Mouse (Mus musculus): ENCODE measurements around the gene Vamp4. TPM values are rescaled to one million over a fixed set of nuclear protein-coding genes. Genes with fewer than 3 reads are reported as not detected.

Gene Vamp4
- total RNA-seq, 1 experiment = 7.3 TPM

DNA sequence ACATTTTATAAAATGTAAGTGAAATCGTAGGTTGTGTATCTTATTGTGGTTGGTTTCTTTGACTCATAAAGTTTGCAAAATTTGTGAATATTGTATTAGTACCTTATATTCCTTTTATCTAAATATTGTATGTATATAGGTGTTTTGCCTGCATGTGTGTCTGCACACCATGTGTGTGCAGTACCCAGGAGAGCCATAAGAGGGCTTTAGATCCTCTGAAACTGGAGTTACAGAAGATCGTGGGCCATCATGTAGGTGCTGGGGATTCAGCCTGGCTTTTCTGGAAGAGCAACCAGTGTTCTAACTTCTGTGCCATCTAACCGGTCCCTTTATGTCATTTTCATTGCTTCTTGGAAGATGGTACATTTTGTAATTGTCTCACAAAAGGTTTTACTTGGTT is 4.8 kb downstream of the Vamp4 start:
- H3K27ac ChIP-seq (ENCODE audit: insufficient read depth, low read depth, low read length, poor library complexity, severe bottlenecking) = no peak overlapping the region
- DNase-seq (ENCODE audit: low read depth, low spot score) = no peak
- H3K4me3 ChIP-seq (ENCODE audit: insufficient read depth in 1 of 2, low read depth in 1 of 2, low read length in 2 of 2, poor library complexity in 1 of 2, severe bottlenecking in 1 of 2) = no peak overlapping the region
- in situ Hi-C loops (cut with MboI; ENCODE audit: low sequenced_read_pairs in 2 of 2, unreplicated experiment in 2 of 2) = no loop called here
- H3K36me3 ChIP-seq (ENCODE audit: control insufficient read depth, insufficient read depth, low read length, poor library complexity, severe bottlenecking) = no peaks in the 10 kb centered on the region
- TF ChIP-seq ZC3H11A (IDR thresholded peaks at IDR 0.05; ENCODE audit: borderline replicate concordance, low read depth, low read length) (no peak), MAFK (IDR thresholded peaks at IDR 0.05; ENCODE audit: insufficient read depth, low read depth, low read length) (no peak), ZNF384 (IDR thresholded peaks at IDR 0.05; ENCODE audit: low read depth, low read length) (no peak), CHD2 (IDR thresholded peaks at IDR 0.05; ENCODE audit: low read depth, low read length) (no peak), HCFC1 (IDR thresholded peaks at IDR 0.05; ENCODE audit: borderline replicate concordance, insufficient read depth, low read length) (no peak)
- no peaks in the 10 kb centered on the region for H3K4me1 ChIP-seq (ENCODE audit: control insufficient read depth in 2 of 2, insufficient read depth in 2 of 2, low read length in 2 of 2, poor library complexity in 1 of 2)
- no peaks in the 10 kb centered on the region for H3K9me3 ChIP-seq (ENCODE audit: control insufficient read depth, insufficient read depth, low read depth, low read length)
- no peak overlapping the region for H3K9ac ChIP-seq (ENCODE audit: insufficient read depth, low read depth, low read length, poor library complexity, severe bottlenecking)

GRCm38 (mm10) chr1:162582884-162583283 is 12.6 kb downstream of the Vamp4 start:
- Histone ChIP-seq H3K9ac (ENCODE audit: insufficient read depth, low read depth, low read length, poor library complexity, severe bottlenecking) (no peak overlapping the region), H3K4me3 (ENCODE audit: insufficient read depth in 1 of 2, low read depth in 1 of 2, low read length in 2 of 2, poor library complexity in 1 of 2, severe bottlenecking in 1 of 2) (no peak overlapping the region), H3K36me3 (ENCODE audit: control insufficient read depth, insufficient read depth, low read length, poor library complexity, severe bottlenecking) (no peaks in the 10 kb centered on the region), H3K4me1 (ENCODE audit: control insufficient read depth in 2 of 2, insufficient read depth in 2 of 2, low read length in 2 of 2, poor library complexity in 1 of 2) (no peaks in the 10 kb centered on the region), H3K9me3 (ENCODE audit: control insufficient read depth, insufficient read depth, low read depth, low read length) (no peaks in the 10 kb centered on the region), H3K27ac (ENCODE audit: insufficient read depth, low read depth, low read length, poor library complexity, severe bottlenecking) (no peak overlapping the region)
- in situ Hi-C loops (cut with MboI; ENCODE audit: low sequenced_read_pairs in 2 of 2, unreplicated experiment in 2 of 2) = no loop called here
- TF ChIP-seq ZNF384 (IDR thresholded peaks at IDR 0.05; ENCODE audit: low read depth, low read length) (peak; percentile 70), CHD2 (IDR thresholded peaks at IDR 0.05; ENCODE audit: low read depth, low read length) (no peak)
- no peak for DNase-seq (ENCODE audit: low read depth, low spot score)

DNA sequence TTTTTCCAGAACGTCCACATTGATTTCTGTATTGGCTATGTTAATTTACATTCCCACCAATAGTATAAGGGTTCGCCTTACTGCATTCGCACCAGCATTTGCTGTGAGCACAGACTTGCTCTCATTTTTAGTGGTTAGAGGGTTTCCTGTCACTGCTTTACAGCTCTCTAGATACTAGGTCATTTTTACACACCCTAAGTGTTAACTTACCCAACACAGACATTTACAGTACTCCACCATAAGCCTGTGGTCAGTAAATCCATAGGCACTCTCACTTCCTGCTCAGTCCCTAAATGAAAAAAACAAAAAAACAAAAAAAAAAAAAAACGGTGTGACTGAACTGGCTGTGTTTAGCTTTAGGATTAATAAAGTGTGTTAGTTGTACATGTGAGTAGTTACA is 16.0 kb downstream of the Vamp4 start:
- H3K27ac ChIP-seq (ENCODE audit: insufficient read depth, low read depth, low read length, poor library complexity, severe bottlenecking) = no peak overlapping the region
- H3K4me1 ChIP-seq (ENCODE audit: control insufficient read depth in 2 of 2, insufficient read depth in 2 of 2, low read length in 2 of 2, poor library complexity in 1 of 2) = peaks cover 2 to 6% of the 10 kb centered on the region in 2 experiments; a peak in 1 of 4 replicates
- no peak overlapping the region for H3K4me3 ChIP-seq (ENCODE audit: insufficient read depth in 1 of 2, low read depth in 1 of 2, low read length in 2 of 2, poor library complexity in 1 of 2, severe bottlenecking in 1 of 2)
- H3K9ac ChIP-seq (ENCODE audit: insufficient read depth, low read depth, low read length, poor library complexity, severe bottlenecking) = no peak overlapping the region
- TF ChIP-seq ZC3H11A (IDR thresholded peaks at IDR 0.05; ENCODE audit: borderline replicate concordance, low read depth, low read length) (no peak), MAFK (IDR thresholded peaks at IDR 0.05; ENCODE audit: insufficient read depth, low read depth, low read length) (no peak), CHD2 (IDR thresholded peaks at IDR 0.05; ENCODE audit: low read depth, low read length) (no peak), ZNF384 (IDR thresholded peaks at IDR 0.05; ENCODE audit: low read depth, low read length) (no peak), HCFC1 (IDR thresholded peaks at IDR 0.05; ENCODE audit: borderline replicate concordance, insufficient read depth, low read length) (no peak)
- H3K9me3 ChIP-seq (ENCODE audit: control insufficient read depth, insufficient read depth, low read depth, low read length) = no peaks in the 10 kb centered on the region
- DNase-seq (ENCODE audit: low read depth, low spot score) = no peak
- in situ Hi-C loops (cut with MboI; ENCODE audit: low sequenced_read_pairs in 2 of 2, unreplicated experiment in 2 of 2) = no loop called here
- H3K36me3 ChIP-seq (ENCODE audit: control insufficient read depth, insufficient read depth, low read length, poor library complexity, severe bottlenecking) = no peaks in the 10 kb centered on the region

GRCm38 (mm10) chr1:162588606-162589005 is 18.3 kb downstream of the Vamp4 start:
- H3K36me3 ChIP-seq (ENCODE audit: control insufficient read depth, insufficient read depth, low read length, poor library complexity, severe bottlenecking) = no peaks in the 10 kb centered on the region
- no peak overlapping the region for H3K27ac ChIP-seq (ENCODE audit: insufficient read depth, low read depth, low read length, poor library complexity, severe bottlenecking)
- peaks cover 2 to 6% of the 10 kb centered on the region in 2 experiments; a peak in 1 of 4 replicates for H3K4me1 ChIP-seq (ENCODE audit: control insufficient read depth in 2 of 2, insufficient read depth in 2 of 2, low read length in 2 of 2, poor library complexity in 1 of 2)
- no peaks in the 10 kb centered on the region for H3K9me3 ChIP-seq (ENCODE audit: control insufficient read depth, insufficient read depth, low read depth, low read length)
- H3K4me3 ChIP-seq (ENCODE audit: insufficient read depth in 1 of 2, low read depth in 1 of 2, low read length in 2 of 2, poor library complexity in 1 of 2, severe bottlenecking in 1 of 2) = no peak overlapping the region
- in situ Hi-C loops (cut with MboI; ENCODE audit: low sequenced_read_pairs in 2 of 2, unreplicated experiment in 2 of 2) = no loop called here
- DNase-seq (ENCODE audit: low read depth, low spot score) = no peak
- no peak overlapping the region for H3K9ac ChIP-seq (ENCODE audit: insufficient read depth, low read depth, low read length, poor library complexity, severe bottlenecking)
- TF ChIP-seq CHD2 (IDR thresholded peaks at IDR 0.05; ENCODE audit: low read depth, low read length) (no peak), MAFK (IDR thresholded peaks at IDR 0.05; ENCODE audit: insufficient read depth, low read depth, low read length) (no peak), ZC3H11A (IDR thresholded peaks at IDR 0.05; ENCODE audit: borderline replicate concordance, low read depth, low read length) (no peak), ZNF384 (IDR thresholded peaks at IDR 0.05; ENCODE audit: low read depth, low read length) (no peak), HCFC1 (IDR thresholded peaks at IDR 0.05; ENCODE audit: borderline replicate concordance, insufficient read depth, low read length) (no peak)

DNA sequence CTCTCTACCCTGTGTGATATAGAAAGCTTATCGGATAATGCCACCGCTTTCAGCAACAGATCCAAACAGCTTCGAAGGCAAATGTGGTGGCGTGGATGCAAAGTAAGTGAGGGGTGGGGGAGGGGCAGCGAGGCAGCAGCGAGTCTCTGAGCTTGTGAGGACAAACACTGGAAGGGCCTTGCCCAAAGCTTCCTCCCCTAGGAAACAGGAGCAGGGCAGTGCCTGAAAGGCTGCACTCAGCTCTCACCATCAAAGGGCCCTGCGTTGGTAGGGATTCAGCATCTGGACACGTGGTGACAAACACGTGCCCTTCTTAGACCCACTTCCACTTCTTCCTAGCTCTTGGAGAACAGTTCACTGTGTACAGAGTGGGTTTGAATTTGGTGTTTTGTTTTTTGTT is 19.1 kb downstream of the Vamp4 start:
- Histone ChIP-seq H3K4me3 (ENCODE audit: insufficient read depth in 1 of 2, low read depth in 1 of 2, low read length in 2 of 2, poor library complexity in 1 of 2, severe bottlenecking in 1 of 2) (no peak overlapping the region), H3K36me3 (ENCODE audit: control insufficient read depth, insufficient read depth, low read length, poor library complexity, severe bottlenecking) (no peaks in the 10 kb centered on the region), H3K9me3 (ENCODE audit: control insufficient read depth, insufficient read depth, low read depth, low read length) (no peaks in the 10 kb centered on the region), H3K9ac (ENCODE audit: insufficient read depth, low read depth, low read length, poor library complexity, severe bottlenecking) (no peak overlapping the region), H3K4me1 (ENCODE audit: control insufficient read depth in 2 of 2, insufficient read depth in 2 of 2, low read length in 2 of 2, poor library complexity in 1 of 2) (peaks cover 2 to 6% of the 10 kb centered on the region in 2 experiments; a peak in 1 of 4 replicates), H3K27ac (ENCODE audit: insufficient read depth, low read depth, low read length, poor library complexity, severe bottlenecking) (no peak overlapping the region)
- in situ Hi-C loops (cut with MboI; ENCODE audit: low sequenced_read_pairs in 2 of 2, unreplicated experiment in 2 of 2) = no loop called here
- no peak for TF ChIP-seq MAFK (IDR thresholded peaks at IDR 0.05; ENCODE audit: insufficient read depth, low read depth, low read length)
- no peak for TF ChIP-seq CHD2 (IDR thresholded peaks at IDR 0.05; ENCODE audit: low read depth, low read length)
- TF ChIP-seq ZC3H11A (IDR thresholded peaks at IDR 0.05; ENCODE audit: borderline replicate concordance, low read depth, low read length) = no peak
- no peak for TF ChIP-seq ZNF384 (IDR thresholded peaks at IDR 0.05; ENCODE audit: low read depth, low read length)
- no peak for TF ChIP-seq HCFC1 (IDR thresholded peaks at IDR 0.05; ENCODE audit: borderline replicate concordance, insufficient read depth, low read length)
- DNase-seq (ENCODE audit: low read depth, low spot score) = peak; percentile 42
